Mouse (Mus musculus) heart, postnatal 25 days (tissue): ENCODE results near the gene Spata7. TPM values are rescaled to one million over a fixed set of nuclear protein-coding genes. Genes with fewer than 3 reads are reported as not detected.
"Not testable (repeated sequence)": the region's sequence is repeated elsewhere in the genome, so short reads cannot be mapped to it uniquely, and the experiment has no call there.

Source experiments
- DNase-seq: peaks from one replicate; pipeline ENCODE4 v3.0.0; 2022; ENCODE audit warnings: low spot score
- intact Hi-C: fragments of 180-260 bp; cut with DNase I; formaldehyde crosslinking; loops from one replicate; pipeline ENCODE4 v1.15.1; 2025
- total RNA-seq, 2 experiments: library from RNA; stranded (reverse); gene quantifications; 2 replicates each; pipeline ENCODE4 v1.2.3; 2021

Spata7 gene
- 1 to 10 TPM; 5.3 to 6.9 TPM for total RNA-seq

DNA sequence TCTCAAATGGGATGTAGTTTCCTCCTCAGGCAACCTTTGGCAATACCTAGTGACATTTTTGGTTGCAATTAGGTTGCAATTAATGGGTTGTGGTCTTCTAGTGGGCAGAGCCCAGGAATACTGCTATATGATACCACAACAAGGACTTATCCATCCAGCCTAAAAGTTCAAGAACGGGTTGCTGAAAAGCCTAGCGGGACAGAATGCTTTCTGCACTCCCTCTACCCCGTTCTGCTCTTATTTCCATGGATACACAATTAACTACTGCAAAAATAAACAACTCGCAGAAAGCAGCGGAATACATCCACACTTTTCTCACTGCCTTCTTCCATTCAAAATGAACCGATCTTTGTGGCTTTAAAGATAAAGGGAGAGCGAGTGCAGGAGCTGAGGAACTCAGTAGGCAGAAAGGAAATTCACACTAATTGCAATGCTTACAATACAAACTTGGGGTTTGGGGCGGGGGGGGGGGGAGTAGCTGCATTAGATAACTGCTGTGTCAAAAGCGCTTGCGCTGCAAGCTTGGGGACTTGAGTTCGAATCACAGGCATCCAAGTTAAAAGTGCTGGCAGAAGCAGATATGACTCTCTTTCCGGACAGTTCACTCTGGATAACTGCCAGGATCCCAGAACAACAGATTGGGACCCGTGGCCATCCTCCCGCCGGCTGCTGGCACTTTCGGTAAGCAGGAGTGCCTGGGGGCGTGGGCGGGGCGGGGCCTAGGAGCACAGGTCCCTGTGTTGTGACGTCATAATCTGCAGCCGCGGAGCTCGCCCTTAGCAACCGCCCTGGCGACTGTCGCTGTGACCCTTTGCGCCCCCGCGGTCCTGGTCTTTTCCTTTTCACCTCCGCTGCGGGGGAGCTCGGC, at the start of gene Spata7:
Gene Spata7, plus strand, starts transcription at position 766 of the 868 bp plus-strand sequence.
- peak; percentile 61 for DNase-seq
- intact Hi-C loops = loop anchor here (10.0 kb wide), 1 partner anchor 353 kb away; no protein-coding TSS in a partner anchor

DNA sequence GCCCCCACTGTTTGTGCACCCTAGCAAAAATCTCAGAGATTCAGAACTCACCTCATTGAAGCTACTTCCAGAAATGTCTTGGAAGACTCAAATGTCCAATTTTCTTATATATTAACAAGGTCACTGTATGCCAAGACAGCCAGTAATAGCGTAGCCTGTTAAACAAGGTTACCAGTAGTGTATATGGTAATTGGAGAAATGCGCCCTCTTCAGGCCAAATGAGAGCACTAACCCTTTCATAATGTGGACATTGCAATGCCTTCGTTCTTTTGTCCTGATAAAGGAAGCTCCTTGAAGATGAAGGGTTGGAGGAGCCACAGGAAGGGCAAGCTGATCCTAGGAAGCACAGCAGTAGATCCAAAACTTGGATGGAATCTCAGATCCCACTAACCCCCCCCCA, 42.7 kb upstream of the Spata7 start:
- intact Hi-C loops = no loop called here
- no peak for DNase-seq

GRCm38 (mm10) chr12:98588573-98588972, 39.4 kb upstream of the Spata7 start:
- no peak for DNase-seq
- intact Hi-C loops = no loop called here

DNA sequence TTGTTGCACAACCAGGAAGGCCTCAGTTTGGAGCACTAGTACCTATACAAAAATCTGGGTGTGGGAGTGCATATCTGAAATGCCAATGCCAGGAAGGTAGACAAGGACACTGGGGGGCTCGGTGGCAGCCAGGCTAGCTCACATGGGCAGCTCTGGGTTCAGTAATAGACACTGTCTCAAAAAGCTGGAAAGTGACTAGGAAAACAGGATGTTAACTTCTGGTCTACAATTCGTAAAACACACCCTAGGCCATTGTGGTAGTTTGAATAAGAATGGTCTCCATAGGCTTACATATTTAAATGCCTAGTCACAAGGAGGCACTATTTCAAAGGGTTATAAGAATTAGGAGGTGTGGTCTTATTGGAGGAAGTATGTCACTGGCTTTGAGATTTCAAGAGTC, 36.9 kb upstream of the Spata7 start:
- no peak for DNase-seq
- intact Hi-C loops = no loop called here

DNA sequence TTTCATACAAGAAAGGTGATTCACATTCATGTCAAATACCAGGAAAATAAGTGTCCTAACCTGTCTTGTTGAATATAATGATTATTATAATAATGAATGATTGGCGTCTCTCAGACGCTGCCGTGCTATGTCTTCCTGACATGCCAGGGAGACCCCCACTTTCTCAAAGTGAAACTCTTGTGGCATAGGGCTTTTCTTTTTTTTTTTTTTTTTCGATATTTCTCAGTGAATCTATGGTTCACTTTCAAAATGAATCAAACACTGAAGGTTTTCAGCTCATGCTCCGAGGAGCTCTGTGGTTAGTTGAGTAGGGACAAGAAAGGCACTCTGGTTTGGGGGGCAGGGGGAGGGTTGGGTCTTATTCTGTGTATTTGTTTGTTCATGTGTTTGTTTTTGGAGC, 27.1 kb upstream of the Spata7 start:
- intact Hi-C loops = no loop called here
- no peak for DNase-seq

DNA sequence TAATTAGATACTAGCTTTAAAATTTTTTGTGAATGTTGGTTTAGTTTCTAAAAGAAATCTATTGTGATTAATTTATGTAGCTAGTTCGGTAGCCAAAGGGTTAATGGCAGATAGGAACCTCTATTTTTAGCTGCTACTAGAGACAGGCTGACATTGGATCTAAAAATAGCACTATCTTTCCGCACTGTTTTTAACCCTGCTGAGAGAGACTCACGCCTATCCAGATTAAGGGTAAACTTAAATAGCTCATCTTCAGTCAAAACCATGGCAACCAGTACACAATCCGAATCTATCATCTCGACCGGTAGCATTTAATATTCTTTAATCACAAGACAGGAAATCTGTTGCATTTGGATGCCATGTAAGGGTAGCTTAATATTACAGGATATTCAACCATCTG, 25.8 kb upstream of the Spata7 start:
- intact Hi-C loops = no loop called here
- no peak for DNase-seq

DNA sequence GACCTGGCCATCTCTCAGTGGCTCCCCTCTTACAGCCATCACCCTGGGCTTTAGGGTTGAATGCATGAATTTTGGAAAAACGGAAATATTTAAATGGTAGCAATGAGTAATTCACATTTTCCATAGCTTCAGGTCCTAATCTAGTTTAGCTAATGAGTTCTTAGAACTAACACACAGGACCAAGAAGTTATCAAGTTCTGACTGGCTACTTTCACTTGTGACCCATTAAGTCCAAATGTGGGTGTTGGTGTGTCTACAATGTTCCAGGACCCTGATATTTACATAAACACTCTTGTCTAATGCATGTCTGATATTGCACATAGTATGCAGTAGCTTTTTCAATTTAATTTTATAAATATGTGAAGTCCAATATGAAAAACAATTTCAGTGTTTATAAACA, 22.7 kb upstream of the Spata7 start:
- intact Hi-C loops = no loop called here
- no peak for DNase-seq

- no peak for DNase-seq
- intact Hi-C loops = no loop called here
Measured at GRCm38 (mm10) chr12:98606595-98607290, 21.2 kb upstream of the Spata7 start.

- intact Hi-C loops = no loop called here
- no peak for DNase-seq
Measured at GRCm38 (mm10) chr12:98610341-98610740, 17.6 kb upstream of the Spata7 start.

DNA sequence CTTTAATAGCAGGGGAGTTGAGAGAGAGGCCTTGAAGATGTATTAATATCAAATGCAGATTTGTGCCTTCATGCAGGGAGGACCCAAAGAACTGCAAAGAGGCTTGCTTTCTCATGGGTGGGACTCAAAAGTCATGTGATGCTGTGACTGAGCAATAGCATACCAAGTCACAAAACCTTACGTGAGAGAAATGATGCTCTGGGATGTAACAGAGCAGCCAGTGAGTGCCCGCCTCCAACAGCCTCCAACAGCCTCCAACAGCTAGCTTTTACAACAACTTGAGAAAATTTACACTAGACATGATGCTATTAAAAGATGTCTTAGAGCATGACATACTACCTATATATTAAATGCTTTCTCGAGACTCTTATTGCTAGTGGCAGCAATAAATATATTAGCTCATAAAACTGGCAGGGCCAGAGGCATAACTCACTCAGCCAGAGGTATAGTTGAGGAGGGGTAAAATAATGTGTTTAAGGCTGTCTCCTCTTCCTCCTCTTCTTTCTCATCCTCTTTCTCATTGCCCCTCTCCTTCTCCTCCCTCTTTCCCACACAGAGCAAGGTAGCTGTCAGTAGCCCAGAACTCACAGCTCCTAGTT, 12.9 kb upstream of the Spata7 start:
- intact Hi-C loops = no loop called here
- no peak for DNase-seq

DNA sequence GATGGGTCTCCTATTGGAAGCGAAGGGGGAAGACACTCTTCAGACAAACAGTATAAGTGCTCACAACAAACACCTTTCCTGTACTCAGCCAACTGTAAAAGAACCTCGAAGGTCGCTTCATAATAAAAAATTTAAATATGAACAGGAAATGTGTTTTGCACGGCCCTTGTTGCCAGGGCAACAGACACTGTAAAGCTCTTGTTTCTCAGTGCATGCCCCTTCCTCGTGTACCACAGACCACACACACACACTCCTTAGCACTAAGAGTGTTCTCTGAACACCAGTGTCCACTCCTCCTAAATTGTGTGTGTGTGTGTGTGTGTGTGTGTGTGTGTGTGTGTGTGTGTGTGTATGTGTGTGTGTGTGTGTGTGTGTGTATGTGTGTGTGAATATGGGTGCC, 12.2 kb upstream of the Spata7 start:
- intact Hi-C loops = no loop called here

GRCm38 (mm10) chr12:98619496-98619895, 8.5 kb upstream of the Spata7 start:
- intact Hi-C loops = no loop called here

More for the DNA sequence above, 12.2 kb upstream of the Spata7 start:
- DNase-seq = no peak

GRCm38 (mm10) chr12:98620922-98621321, 7.0 kb upstream of the Spata7 start:
- DNase-seq = not testable (repeated sequence)
- intact Hi-C loops = loop anchor here (5.0 to 10.0 kb wide), 2 partner anchors 299 to 346 kb away; no protein-coding TSS in a partner anchor

More at GRCm38 (mm10) chr12:98619496-98619895, 8.5 kb upstream of the Spata7 start:
- DNase-seq = no peak

GRCm38 (mm10) chr12:98623266-98623665, 4.7 kb upstream of the Spata7 start:
- intact Hi-C loops = loop anchor here (5.0 to 10.0 kb wide), 2 partner anchors 301 to 348 kb away; no protein-coding TSS in a partner anchor
- not testable (repeated sequence) for DNase-seq

- DNase-seq = no peak
- intact Hi-C loops = loop anchor here (10.0 kb wide), 1 partner anchor 354 kb away; no protein-coding TSS in a partner anchor
Measured at GRCm38 (mm10) chr12:98628260-98628970, 458 bp downstream of the Spata7 start.

- intact Hi-C loops = no loop called here
- DNase-seq = no peak
Measured at GRCm38 (mm10) chr12:98644852-98645251, 16.9 kb downstream of the Spata7 start.

DNA sequence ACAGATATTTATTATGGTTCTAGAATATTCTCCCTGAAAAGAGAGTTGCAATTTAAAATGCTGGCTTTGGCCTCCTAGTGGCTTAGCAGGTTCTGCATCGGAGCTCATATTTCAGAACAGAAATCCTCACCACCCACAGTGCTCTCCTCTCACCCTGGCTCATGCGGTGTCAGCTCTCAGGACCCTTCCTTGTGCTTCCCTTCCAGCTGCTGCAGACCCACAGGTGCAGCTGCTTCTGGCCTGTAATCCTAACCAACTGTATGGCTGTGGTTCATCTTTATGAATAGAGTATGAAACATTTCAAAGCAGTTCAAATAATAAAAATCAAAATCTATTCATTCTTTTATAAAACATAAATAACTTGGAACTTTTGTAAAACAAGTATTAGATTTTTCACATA, 28.9 kb downstream of the Spata7 start:
- intact Hi-C loops = no loop called here
- no peak for DNase-seq

DNA sequence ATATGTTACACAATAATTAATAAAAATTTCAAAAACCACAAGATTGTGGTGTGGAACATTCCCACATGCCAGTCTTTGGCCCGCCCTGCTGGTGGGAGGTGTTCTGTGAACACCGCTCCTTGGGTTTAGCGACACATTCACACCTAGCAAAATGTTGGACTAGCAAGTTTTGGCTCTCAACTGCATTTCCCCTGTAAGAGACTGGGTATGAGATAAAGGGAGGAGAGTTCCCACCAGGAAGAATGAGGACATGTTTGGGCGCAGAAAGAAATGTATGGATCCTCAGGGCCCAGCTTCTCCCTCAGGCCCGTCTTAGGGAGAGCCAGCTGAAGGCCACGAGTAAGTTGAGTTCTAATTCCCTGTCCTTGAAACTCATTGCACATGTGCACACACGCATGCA, 34.7 kb downstream of the Spata7 start:
- no peak for DNase-seq
- intact Hi-C loops = no loop called here

- intact Hi-C loops = no loop called here
- peak; percentile 38 for DNase-seq
Measured at GRCm38 (mm10) chr12:98668132-98668814, 40.3 kb downstream of the Spata7 start.
